Mouse (Mus musculus) limb, embryonic 14.5 days (tissue): ENCODE results near the gene Mrtfb. TPM values are rescaled to one million over a fixed set of nuclear protein-coding genes. Genes with fewer than 3 reads are reported as not detected.

Experiments
- ATAC-seq: fragments of 200-750 bp; cut with Nextera tagmentation; 2 replicates; pipeline ENCODE4 v1.8.0; 2017; ENCODE audit warnings: low read depth, moderate number of reproducible peaks, moderate TSS enrichment; ENCODE audit not compliant: low FRiP score
- DNase-seq: peaks from one replicate; pipeline ENCODE4 v3.0.0-alpha.2; 2015; ENCODE audit warnings: low spot score
- H3K27ac ChIP-seq: fragments of 300-500 bp; sonication (generic); replicated peaks from 2 replicates; pipeline ENCODE4 v1.5.1; 2014; ENCODE audit warnings: low read depth, mild to moderate bottlenecking, low read length, moderate library complexity, mixed read lengths
- H3K27me3 ChIP-seq: fragments of 300-500 bp; sonication (generic); 2 replicates; pipeline ENCODE4 v1.6.1; 2014; ENCODE audit warnings: low read length, mixed read lengths; ENCODE audit not compliant: control insufficient read depth, insufficient read depth
- H3K36me3 ChIP-seq: fragments of 300-500 bp; sonication (generic); 2 replicates; pipeline ENCODE4 v1.6.1; 2014; ENCODE audit warnings: mild to moderate bottlenecking, low read length, moderate library complexity, mixed read lengths; ENCODE audit not compliant: control insufficient read depth, insufficient read depth
- H3K4me1 ChIP-seq: fragments of 300-500 bp; sonication (generic); 2 replicates; pipeline ENCODE4 v1.6.1; 2014; ENCODE audit warnings: antibody characterized with exemption, low read length, mixed read lengths; ENCODE audit not compliant: control insufficient read depth, insufficient read depth
- H3K4me2 ChIP-seq: fragments of 300-500 bp; sonication (generic); replicated peaks from 2 replicates; pipeline ENCODE4 v1.6.1; 2014; ENCODE audit warnings: low read depth, mild to moderate bottlenecking, low read length, moderate library complexity; ENCODE audit not compliant: severe bottlenecking
- H3K4me3 ChIP-seq: fragments of 300-500 bp; sonication (generic); replicated peaks from 2 replicates; pipeline ENCODE4 v1.5.1; 2014; ENCODE audit warnings: low read length
- H3K9ac ChIP-seq: fragments of 300-500 bp; sonication (generic); 2 replicates; pipeline ENCODE4 v1.6.1; 2014; ENCODE audit warnings: mild to moderate bottlenecking, low read depth, low read length, moderate library complexity; ENCODE audit not compliant: severe bottlenecking
- H3K9me3 ChIP-seq: fragments of 300-500 bp; sonication (generic); 2 replicates; pipeline ENCODE4 v1.6.1; 2016; ENCODE audit warnings: low read length; ENCODE audit not compliant: control insufficient read depth
- POLR2A ChIP-seq: fragments of 200-500 bp; IDR thresholded peaks from 2 replicates; pipeline ENCODE4 v1.8.0; 2012; ENCODE audit warnings: inconsistent platforms, mild to moderate bottlenecking, moderate library complexity, borderline replicate concordance; ENCODE audit not compliant: insufficient read depth, insufficient read length; ENCODE audit errors: extremely low read depth
- WGBS: fragments of 180-500 bp; shearing (Covaris S2); extraction: QIAGEN DNeasy Blood & Tissue Kit; methylation state at CpG from one replicate; pipeline ENCODE4 v1.1.7; 2014; 5-methylcytosine and 5-hydroxymethylcytosine counted together
- polyA plus RNA-seq, 2 experiments: library from polyadenylated mRNA; depleted of rRNA in 1 of 2; stranded (reverse) in 1 of 2; unstranded in 1 of 2; fragments of >200 nt; fragmentation: Nextera tagmentation in 1 of 2; extraction: Ambion mirVana in 1 of 2; gene quantifications; 2 replicates each; pipeline versions ENCODE4 v1.2.1 to v1.2.3; 2012 to 2014

Gene Mrtfb
- polyA plus RNA-seq, 2 experiments = 11.8 to 26.0 TPM

GRCm38 (mm10) chr16:13358741-13359140 is 102.5 kb downstream of the Mrtfb start:
- Histone ChIP-seq H3K9ac (no peak overlapping the region), H3K36me3 (no peaks in the 10 kb centered on the region), H3K27ac (no peak overlapping the region), H3K27me3 (no peaks in the 10 kb centered on the region), H3K4me3 (no peak overlapping the region), H3K4me2 (peak overlapping the region; percentile 42; the same call in 1 of the 2 replicates), H3K9me3 (no peaks in the 10 kb centered on the region), H3K4me1 (peaks cover 18% of the 10 kb centered on the region)
- TF ChIP-seq POLR2A = no peak
- no peak for ATAC-seq
- DNase-seq = no peak

GRCm38 (mm10) chr16:13359405-13359858 is 103.2 kb downstream of the Mrtfb start:
- H3K4me3 ChIP-seq = no peak overlapping the region
- H3K36me3 ChIP-seq = no peaks in the 10 kb centered on the region
- DNase-seq (no peak), ATAC-seq (no peak)
- no peak overlapping the region for H3K4me2 ChIP-seq
- WGBS = 42% methylated on average over 9 of the region's 9 CpGs
- no peaks in the 10 kb centered on the region for H3K9me3 ChIP-seq
- TF ChIP-seq POLR2A = no peak
- H3K27ac ChIP-seq = no peak overlapping the region
- H3K9ac ChIP-seq = no peak overlapping the region
- no peaks in the 10 kb centered on the region for H3K27me3 ChIP-seq
- H3K4me1 ChIP-seq = peaks cover 13% of the 10 kb centered on the region

GRCm38 (mm10) chr16:13360208-13360607 is 103.9 kb downstream of the Mrtfb start:
- no peak for ATAC-seq
- TF ChIP-seq POLR2A = no peak

GRCm38 (mm10) chr16:13360835-13361234 is 104.6 kb downstream of the Mrtfb start:
- Histone ChIP-seq H3K4me1 (peaks cover 13% of the 10 kb centered on the region), H3K4me3 (no peak overlapping the region), H3K9me3 (no peaks in the 10 kb centered on the region), H3K27ac (no peak overlapping the region), H3K27me3 (no peaks in the 10 kb centered on the region), H3K4me2 (no peak overlapping the region), H3K36me3 (no peaks in the 10 kb centered on the region), H3K9ac (no peak overlapping the region)
- ATAC-seq = no peak
- TF ChIP-seq POLR2A = no peak
- 90% methylated on average over 5 of the region's 5 CpGs for WGBS
- no peak for DNase-seq

More at GRCm38 (mm10) chr16:13360208-13360607, 103.9 kb downstream of the Mrtfb start:
- Histone ChIP-seq H3K9ac (no peak overlapping the region), H3K27me3 (no peaks in the 10 kb centered on the region), H3K4me3 (no peak overlapping the region), H3K27ac (no peak overlapping the region), H3K9me3 (no peaks in the 10 kb centered on the region), H3K36me3 (no peaks in the 10 kb centered on the region), H3K4me1 (peaks cover 13% of the 10 kb centered on the region), H3K4me2 (no peak overlapping the region)
- DNase-seq = no peak

GRCm38 (mm10) chr16:13363141-13363540 is 106.9 kb downstream of the Mrtfb start:
- Histone ChIP-seq H3K9ac (no peak overlapping the region), H3K36me3 (no peaks in the 10 kb centered on the region), H3K27me3 (no peaks in the 10 kb centered on the region), H3K4me3 (no peak overlapping the region), H3K27ac (no peak overlapping the region), H3K9me3 (no peaks in the 10 kb centered on the region), H3K4me1 (peaks cover 21% of the 10 kb centered on the region), H3K4me2 (no peak overlapping the region)
- ATAC-seq (no peak), DNase-seq (no peak)
- TF ChIP-seq POLR2A = no peak
- 76% methylated on average over 5 of the region's 5 CpGs for WGBS

- Histone ChIP-seq H3K9me3 (no peaks in the 10 kb centered on the region), H3K4me1 (peaks cover 17% of the 10 kb centered on the region), H3K27me3 (no peaks in the 10 kb centered on the region), H3K4me3 (no peak overlapping the region), H3K9ac (no peak overlapping the region), H3K36me3 (no peaks in the 10 kb centered on the region), H3K27ac (no peak overlapping the region), H3K4me2 (no peak overlapping the region)
- TF ChIP-seq POLR2A = no peak
- ATAC-seq (no peak), DNase-seq (no peak)
- 55% methylated on average over 3 of the region's 3 CpGs for WGBS
Observed at GRCm38 (mm10) chr16:13364145-13364544, 107.9 kb downstream of the Mrtfb start.
